Mouse (Mus musculus): ENCODE results near the gene Dnajc22. TPM values are rescaled to one million over a fixed set of nuclear protein-coding genes. Genes with fewer than 3 reads are reported as not detected.

Dnajc22 gene
- 1 to 10 TPM in 1 of 2 experiments, under 1 TPM in 1; 0.10 to 1.2 TPM for polyA plus RNA-seq (2017; shearing (Covaris generic))

GRCm38 (mm10) chr15:99092870-99093269 is at the start of gene Dnajc22:
Gene Dnajc22 (plus strand): TSS chr15:99093170.

GRCm38 (mm10) chr15:99055040-99055439 is 37.9 kb upstream of the Dnajc22 start, which contains the start of gene Prph:
Gene Prph (plus strand): TSS chr15:99055174.

GRCm38 (mm10) chr15:99074019-99074599 is 18.9 kb upstream of the Dnajc22 start, which contains the start of gene Troap:
Gene Troap (plus strand): TSS chr15:99074575.

GRCm38 (mm10) chr15:99087253-99088075 is 5.5 kb upstream of the Dnajc22 start, which contains the start of gene C1ql4:
Gene C1ql4 (minus strand): TSS chr15:99087817.

GRCm38 (mm10) chr15:99125711-99126080 is 32.7 kb downstream of the Dnajc22 start, which contains the start of gene Spats2:
Gene Spats2 (plus strand): TSS chr15:99125916.

Other genes starting within 250 kb of the Dnajc22 start
- 10 to 100 TPM; 24.2 to 25.6 TPM for gene Kmt2d, start 222.0 kb upstream of the Dnajc22 start, polyA plus RNA-seq (2017; shearing (Covaris generic))
- 10 to 100 TPM in 1 of 2 experiments, 1 to 10 TPM in 1; 9.6 to 12.5 TPM for gene Rhebl1, start 198.6 kb upstream of the Dnajc22 start, polyA plus RNA-seq (2017; shearing (Covaris generic))
- gene Dhh, start 194.6 kb upstream of the Dnajc22 start, polyA plus RNA-seq (2017; shearing (Covaris generic)), result under 1 TPM; 0.37 to 0.56 TPM
- 10 to 100 TPM; 53.9 to 64.4 TPM for gene Lmbr1l, start 174.9 kb upstream of the Dnajc22 start, polyA plus RNA-seq (2017; shearing (Covaris generic))
- gene Tuba1b, start 158.6 kb upstream of the Dnajc22 start, polyA plus RNA-seq (2017; shearing (Covaris generic)), result 100 to 1,000 TPM; 386 to 432 TPM
- not detected for gene Gm49450, start 139.6 kb upstream of the Dnajc22 start, polyA plus RNA-seq (2017; shearing (Covaris generic))
- gene Tuba1a, start 139.5 kb upstream of the Dnajc22 start, polyA plus RNA-seq (2017; shearing (Covaris generic)), result 100 to 1,000 TPM; 157 to 180 TPM
- gene Tuba1c, start 63.3 kb upstream of the Dnajc22 start, polyA plus RNA-seq (2017; shearing (Covaris generic)), result 10 to 100 TPM; 50.0 to 53.5 TPM
- gene Prph, start 38.0 kb upstream of the Dnajc22 start, polyA plus RNA-seq (2017; shearing (Covaris generic)), result not detected
- gene Troap, start 18.6 kb upstream of the Dnajc22 start, polyA plus RNA-seq (2017; shearing (Covaris generic)), result under 1 TPM; 0.17 to 0.36 TPM
- gene C1ql4, start 5.4 kb upstream of the Dnajc22 start, polyA plus RNA-seq (2017; shearing (Covaris generic)), result under 1 TPM; 0.11 to 0.95 TPM
- 1 to 10 TPM in 1 of 2 experiments, under 1 TPM in 1; 0.36 to 1.7 TPM for gene Spats2, start 32.7 kb downstream of the Dnajc22 start, polyA plus RNA-seq (2017; shearing (Covaris generic))
- gene Kcnh3, start 131.7 kb downstream of the Dnajc22 start, polyA plus RNA-seq (2017; shearing (Covaris generic)), result 1 to 10 TPM in 1 of 2 experiments, under 1 TPM in 1; 0.52 to 3.8 TPM
- 10 to 100 TPM; 90.8 to 91.0 TPM for gene Mcrs1, start 158.8 kb downstream of the Dnajc22 start, polyA plus RNA-seq (2017; shearing (Covaris generic))
- gene Prpf40b, start 201.9 kb downstream of the Dnajc22 start, polyA plus RNA-seq (2017; shearing (Covaris generic)), result 10 to 100 TPM; 18.7 to 19.1 TPM
- gene Fam186b, start 202.7 kb downstream of the Dnajc22 start, polyA plus RNA-seq (2017; shearing (Covaris generic)), result under 1 TPM; 0.18 to 0.55 TPM